Mouse (Mus musculus): ENCODE measurements around the gene Ctbp2. TPM values are rescaled to one million over a fixed set of nuclear protein-coding genes. Genes with fewer than 3 reads are reported as not detected.

The Ctbp2 gene
- polyA plus RNA-seq, 1 experiment from 2014 or later = 129 TPM

DNA sequence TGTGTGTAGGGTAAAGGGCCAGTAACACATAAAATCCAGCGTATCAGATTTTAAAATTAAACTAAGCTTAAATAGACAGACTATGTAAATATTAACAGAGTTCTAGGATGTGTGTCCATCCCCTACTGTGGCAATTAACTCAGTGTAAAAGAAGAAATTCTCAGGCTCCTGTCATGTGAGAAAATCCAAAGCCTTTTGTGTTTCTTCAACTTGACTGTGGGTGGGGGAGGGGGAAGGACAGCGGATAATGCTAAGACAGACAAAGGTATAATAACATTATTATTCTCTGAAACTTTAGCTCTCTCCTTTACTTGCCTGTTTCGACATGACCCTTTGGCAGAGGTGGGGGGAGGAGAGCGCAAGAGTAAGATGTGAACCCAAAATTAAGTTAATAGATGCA is 51.6 kb downstream of the Ctbp2 start:
- ATAC-seq (replicated peaks; ENCODE audit: insufficient number of reproducible peaks, low FRiP score, low TSS enrichment, low read depth) (no peak), DNase-seq (ENCODE audit: low spot score) (no peak)
- H3K27ac ChIP-seq (replicated peaks; ENCODE audit: low read depth, low read length) = no peak overlapping the region
- H3K36me3 ChIP-seq (replicated peaks; ENCODE audit: control insufficient read depth, insufficient read depth, low read depth, low read length) = no peaks in the 10 kb centered on the region
- no peak overlapping the region for H3K4me2 ChIP-seq (ENCODE audit: low read depth, low read length)
- no peak overlapping the region for H3K4me3 ChIP-seq (ENCODE audit: low read depth, low read length)
- no peaks in the 10 kb centered on the region for H3K9me3 ChIP-seq (replicated peaks; ENCODE audit: control insufficient read depth, low read length)
- 70% methylated on average over 4 of the region's 4 CpGs for WGBS
- 0 out of 2 replicates have a peak, but pooled peaks cover 4% of the 10 kb centered on the region for H3K4me1 ChIP-seq (ENCODE audit: control insufficient read depth, insufficient read depth, low read length)
- no peak overlapping the region for H3K9ac ChIP-seq (replicated peaks; ENCODE audit: low read length)
- no peaks in the 10 kb centered on the region for H3K27me3 ChIP-seq (ENCODE audit: control insufficient read depth, insufficient read depth, low read length)

DNA sequence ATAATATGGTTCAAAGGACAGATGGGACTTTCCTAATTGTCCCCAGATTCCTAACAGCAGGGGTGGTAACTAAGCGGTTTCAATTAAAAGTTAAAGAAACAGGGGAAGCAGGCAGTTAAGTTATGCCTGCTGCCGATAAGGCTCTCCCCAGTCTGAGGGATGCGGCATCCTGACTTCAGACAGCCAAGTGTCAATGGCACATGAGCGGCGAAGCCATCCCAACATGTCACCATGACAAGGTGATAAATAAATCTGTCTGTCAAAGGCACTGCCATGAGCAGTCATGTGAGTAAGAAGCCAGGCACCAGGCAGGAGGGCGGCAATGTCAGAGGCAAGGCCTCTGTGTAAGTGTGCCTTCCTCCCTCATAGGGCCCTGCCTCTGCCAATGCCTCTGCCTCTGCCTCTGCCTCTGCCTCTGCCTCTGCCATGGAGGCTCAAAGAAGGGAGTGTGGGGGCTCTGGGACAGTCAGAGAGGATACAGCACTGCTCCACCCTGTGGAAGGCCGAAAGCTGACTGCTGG is 56.8 kb downstream of the Ctbp2 start:
- no peak for DNase-seq (ENCODE audit: low spot score)
- H3K27me3 ChIP-seq (ENCODE audit: control insufficient read depth, insufficient read depth, low read length) = no peaks in the 10 kb centered on the region
- no peaks in the 10 kb centered on the region for H3K36me3 ChIP-seq (replicated peaks; ENCODE audit: control insufficient read depth, insufficient read depth, low read depth, low read length)
- no peak overlapping the region for H3K9ac ChIP-seq (replicated peaks; ENCODE audit: low read length)
- H3K27ac ChIP-seq (replicated peaks; ENCODE audit: low read depth, low read length) = no peak overlapping the region
- ATAC-seq (replicated peaks; ENCODE audit: insufficient number of reproducible peaks, low FRiP score, low TSS enrichment, low read depth) = no peak
- WGBS = 65% methylated on average over 7 of the region's 7 CpGs
- no peaks in the 10 kb centered on the region for H3K9me3 ChIP-seq (replicated peaks; ENCODE audit: control insufficient read depth, low read length)
- no peaks in the 10 kb centered on the region for H3K4me1 ChIP-seq (ENCODE audit: control insufficient read depth, insufficient read depth, low read length)
- no peak overlapping the region for H3K4me2 ChIP-seq (ENCODE audit: low read depth, low read length)
- H3K4me3 ChIP-seq (ENCODE audit: low read depth, low read length) = no peak overlapping the region

DNA sequence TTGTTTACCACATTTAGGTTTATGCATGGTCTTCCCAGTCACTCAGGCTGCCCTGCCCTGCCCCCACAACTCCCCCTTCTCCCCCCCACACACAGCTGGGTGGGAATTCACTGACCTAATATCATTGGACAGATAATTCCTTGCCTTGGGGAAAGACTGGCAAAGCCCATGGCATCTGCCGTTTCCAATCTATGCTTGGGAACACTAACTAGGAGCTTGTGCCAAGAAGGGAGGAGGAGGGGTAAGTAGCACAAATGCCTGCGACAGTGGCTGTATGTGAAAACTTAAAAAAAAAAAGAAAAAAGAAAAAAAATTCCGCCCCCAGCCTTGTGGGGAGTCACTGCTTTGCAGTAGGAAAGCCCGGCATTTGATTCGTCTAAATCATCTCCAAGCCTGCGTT is 57.4 kb downstream of the Ctbp2 start:
- H3K4me1 ChIP-seq (ENCODE audit: control insufficient read depth, insufficient read depth, low read length) = no peaks in the 10 kb centered on the region
- no peak overlapping the region for H3K27ac ChIP-seq (replicated peaks; ENCODE audit: low read depth, low read length)
- no peaks in the 10 kb centered on the region for H3K9me3 ChIP-seq (replicated peaks; ENCODE audit: control insufficient read depth, low read length)
- H3K27me3 ChIP-seq (ENCODE audit: control insufficient read depth, insufficient read depth, low read length) = no peaks in the 10 kb centered on the region
- H3K4me3 ChIP-seq (ENCODE audit: low read depth, low read length) = no peak overlapping the region
- DNase-seq (ENCODE audit: low spot score) (no peak), ATAC-seq (replicated peaks; ENCODE audit: insufficient number of reproducible peaks, low FRiP score, low TSS enrichment, low read depth) (no peak)
- no peaks in the 10 kb centered on the region for H3K36me3 ChIP-seq (replicated peaks; ENCODE audit: control insufficient read depth, insufficient read depth, low read depth, low read length)
- no peak overlapping the region for H3K4me2 ChIP-seq (ENCODE audit: low read depth, low read length)
- 57% methylated on average over 6 of the region's 6 CpGs for WGBS
- H3K9ac ChIP-seq (replicated peaks; ENCODE audit: low read length) = no peak overlapping the region

DNA sequence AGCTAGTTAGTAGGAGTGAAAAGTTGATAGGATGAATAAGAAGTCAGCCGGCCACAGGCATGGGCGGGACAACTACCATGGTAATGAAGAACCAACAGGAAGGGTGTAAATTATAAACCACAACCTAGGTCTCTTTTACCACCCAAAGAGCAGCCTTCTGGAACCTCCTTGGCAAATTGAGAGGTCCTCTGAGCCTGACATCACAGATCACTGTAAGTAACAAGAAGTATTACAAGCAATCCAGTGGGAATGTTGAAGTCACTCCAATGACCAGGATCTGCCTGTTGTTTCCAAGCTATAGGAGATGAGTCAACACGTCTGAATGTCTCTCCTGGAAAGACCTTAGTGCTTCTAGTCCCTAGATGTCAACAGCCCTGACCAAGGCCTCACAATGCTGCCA is 62.1 kb downstream of the Ctbp2 start:
- no peak for DNase-seq (ENCODE audit: low spot score)
- H3K9me3 ChIP-seq (replicated peaks; ENCODE audit: control insufficient read depth, low read length) = no peaks in the 10 kb centered on the region
- no peaks in the 10 kb centered on the region for H3K27me3 ChIP-seq (ENCODE audit: control insufficient read depth, insufficient read depth, low read length)
- H3K27ac ChIP-seq (replicated peaks; ENCODE audit: low read depth, low read length) = no peak overlapping the region
- no peak for ATAC-seq (replicated peaks; ENCODE audit: insufficient number of reproducible peaks, low FRiP score, low TSS enrichment, low read depth)
- WGBS = 90% methylated on average over 3 of the region's 3 CpGs
- no peaks in the 10 kb centered on the region for H3K4me1 ChIP-seq (ENCODE audit: control insufficient read depth, insufficient read depth, low read length)
- no peak overlapping the region for H3K4me2 ChIP-seq (ENCODE audit: low read depth, low read length)
- no peak overlapping the region for H3K4me3 ChIP-seq (ENCODE audit: low read depth, low read length)
- H3K9ac ChIP-seq (replicated peaks; ENCODE audit: low read length) = no peak overlapping the region
- H3K36me3 ChIP-seq (replicated peaks; ENCODE audit: control insufficient read depth, insufficient read depth, low read depth, low read length) = no peaks in the 10 kb centered on the region

DNA sequence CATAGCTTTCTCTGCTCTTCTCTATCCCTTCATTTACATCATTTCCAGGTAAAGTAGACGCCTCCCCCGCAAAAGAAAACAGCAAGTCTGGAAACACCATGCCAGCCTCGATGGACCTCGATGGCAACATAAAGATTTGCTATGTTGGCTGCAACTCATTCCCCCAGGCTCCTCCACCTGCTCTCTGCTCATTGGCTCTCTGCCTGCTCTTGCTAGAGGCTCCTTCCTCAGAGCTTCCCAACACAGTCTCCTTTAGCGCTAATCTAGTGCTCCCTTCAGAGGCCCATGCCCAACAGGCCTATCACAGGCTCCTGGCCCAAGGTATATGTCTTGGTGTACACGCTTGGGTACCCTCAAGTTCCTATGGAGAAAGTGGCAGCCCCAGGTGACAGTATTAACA is 64.0 kb downstream of the Ctbp2 start:
- 91% methylated on average over 6 of the region's 6 CpGs for WGBS
- Histone ChIP-seq H3K4me1 (ENCODE audit: control insufficient read depth, insufficient read depth, low read length) (no peaks in the 10 kb centered on the region), H3K36me3 (replicated peaks; ENCODE audit: control insufficient read depth, insufficient read depth, low read depth, low read length) (peaks cover 1% of the 10 kb centered on the region), H3K9ac (replicated peaks; ENCODE audit: low read length) (no peak overlapping the region), H3K4me3 (ENCODE audit: low read depth, low read length) (no peak overlapping the region), H3K4me2 (ENCODE audit: low read depth, low read length) (no peak overlapping the region), H3K27ac (replicated peaks; ENCODE audit: low read depth, low read length) (no peak overlapping the region), H3K27me3 (ENCODE audit: control insufficient read depth, insufficient read depth, low read length) (no peaks in the 10 kb centered on the region), H3K9me3 (replicated peaks; ENCODE audit: control insufficient read depth, low read length) (no peaks in the 10 kb centered on the region)
- no peak for ATAC-seq (replicated peaks; ENCODE audit: insufficient number of reproducible peaks, low FRiP score, low TSS enrichment, low read depth)
- DNase-seq (ENCODE audit: low spot score) = no peak

DNA sequence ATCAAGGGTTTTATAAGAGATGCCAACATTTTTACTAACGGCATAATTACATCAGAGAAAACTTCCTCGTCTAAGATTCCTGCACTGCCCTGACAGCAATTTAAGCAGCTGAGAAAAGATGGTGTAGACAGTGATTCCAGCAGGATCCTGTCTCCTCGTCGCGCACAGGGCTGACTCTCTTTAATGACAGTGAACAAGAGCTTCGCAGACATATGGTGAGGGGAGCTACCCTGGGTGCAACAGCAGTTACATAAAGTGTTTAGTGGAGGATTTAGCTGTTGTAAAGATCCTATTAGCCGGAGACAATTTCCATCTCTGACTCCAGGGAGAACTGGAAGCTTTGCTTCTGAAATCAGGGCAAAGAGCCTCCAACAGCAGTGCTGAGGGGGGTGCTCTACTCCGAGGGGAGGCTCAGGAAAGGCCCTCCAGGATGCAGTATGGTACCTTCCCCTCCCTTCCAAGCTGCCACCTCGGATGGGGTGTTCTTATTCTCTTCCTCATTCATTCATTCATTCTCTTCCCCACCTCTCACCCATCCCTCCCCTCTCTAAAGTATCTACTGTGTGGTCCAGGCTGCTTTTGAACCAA is 64.5 kb downstream of the Ctbp2 start:
- WGBS = 61% methylated on average over 9 of the region's 9 CpGs
- H3K36me3 ChIP-seq (replicated peaks; ENCODE audit: control insufficient read depth, insufficient read depth, low read depth, low read length) = peaks cover 3% of the 10 kb centered on the region
- ATAC-seq (replicated peaks; ENCODE audit: insufficient number of reproducible peaks, low FRiP score, low TSS enrichment, low read depth) = no peak

GRCm38 (mm10) chr7:133059150-133059509 is 65.0 kb downstream of the Ctbp2 start:
- Histone ChIP-seq H3K9ac (replicated peaks; ENCODE audit: low read length) (no peak overlapping the region), H3K4me1 (ENCODE audit: control insufficient read depth, insufficient read depth, low read length) (no peaks in the 10 kb centered on the region), H3K27me3 (ENCODE audit: control insufficient read depth, insufficient read depth, low read length) (no peaks in the 10 kb centered on the region), H3K27ac (replicated peaks; ENCODE audit: low read depth, low read length) (no peak overlapping the region), H3K4me3 (ENCODE audit: low read depth, low read length) (no peak overlapping the region), H3K9me3 (replicated peaks; ENCODE audit: control insufficient read depth, low read length) (no peaks in the 10 kb centered on the region), H3K36me3 (replicated peaks; ENCODE audit: control insufficient read depth, insufficient read depth, low read depth, low read length) (peaks cover 3% of the 10 kb centered on the region), H3K4me2 (ENCODE audit: low read depth, low read length) (no peak overlapping the region)
- WGBS = 77% methylated on average over 6 of the region's 6 CpGs
- ATAC-seq (replicated peaks; ENCODE audit: insufficient number of reproducible peaks, low FRiP score, low TSS enrichment, low read depth) (no peak), DNase-seq (ENCODE audit: low spot score) (no peak)

More for the DNA sequence above, 64.5 kb downstream of the Ctbp2 start:
- no peak overlapping the region for H3K27ac ChIP-seq (replicated peaks; ENCODE audit: low read depth, low read length)
- no peak overlapping the region for H3K4me3 ChIP-seq (ENCODE audit: low read depth, low read length)
- no peaks in the 10 kb centered on the region for H3K4me1 ChIP-seq (ENCODE audit: control insufficient read depth, insufficient read depth, low read length)
- no peaks in the 10 kb centered on the region for H3K9me3 ChIP-seq (replicated peaks; ENCODE audit: control insufficient read depth, low read length)
- H3K9ac ChIP-seq (replicated peaks; ENCODE audit: low read length) = no peak overlapping the region
- no peaks in the 10 kb centered on the region for H3K27me3 ChIP-seq (ENCODE audit: control insufficient read depth, insufficient read depth, low read length)
- H3K4me2 ChIP-seq (ENCODE audit: low read depth, low read length) = no peak overlapping the region
- DNase-seq (ENCODE audit: low spot score) = no peak

DNA sequence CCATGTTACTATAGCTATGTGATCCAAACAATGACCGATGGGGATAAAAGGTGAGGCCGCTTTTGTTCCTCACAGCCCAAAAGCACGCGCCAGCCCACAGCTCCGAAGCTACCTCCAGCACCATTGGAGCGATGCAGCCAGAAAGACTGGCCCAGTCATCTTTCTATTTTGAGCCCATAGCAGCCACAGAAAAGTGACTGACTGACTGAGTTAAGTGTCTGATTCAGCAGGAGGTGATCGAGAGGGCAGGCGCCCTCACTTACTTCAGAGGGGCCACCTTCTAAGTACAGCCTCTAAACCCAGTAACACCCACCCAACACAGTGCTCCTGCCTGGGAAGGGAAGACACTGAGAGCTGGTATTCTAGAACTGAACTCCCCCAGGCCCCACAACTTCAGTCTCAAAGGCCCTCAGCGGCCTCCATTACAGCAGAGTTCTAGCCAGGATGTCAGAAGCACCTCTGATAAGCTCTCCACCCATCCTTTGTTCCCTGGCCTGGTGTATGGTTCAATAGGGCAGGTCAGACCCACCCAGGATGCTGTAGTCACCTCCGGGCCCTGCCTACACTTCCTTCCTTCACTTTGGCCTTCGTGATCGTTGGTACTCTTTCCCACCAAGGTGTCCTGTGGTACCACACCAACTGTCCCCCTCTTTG is 65.5 kb downstream of the Ctbp2 start:
- Histone ChIP-seq H3K9me3 (replicated peaks; ENCODE audit: control insufficient read depth, low read length) (no peaks in the 10 kb centered on the region), H3K9ac (replicated peaks; ENCODE audit: low read length) (no peak overlapping the region), H3K27me3 (ENCODE audit: control insufficient read depth, insufficient read depth, low read length) (no peaks in the 10 kb centered on the region), H3K4me2 (ENCODE audit: low read depth, low read length) (no peak overlapping the region), H3K36me3 (replicated peaks; ENCODE audit: control insufficient read depth, insufficient read depth, low read depth, low read length) (peaks cover 3% of the 10 kb centered on the region), H3K4me1 (ENCODE audit: control insufficient read depth, insufficient read depth, low read length) (no peaks in the 10 kb centered on the region), H3K4me3 (ENCODE audit: low read depth, low read length) (no peak overlapping the region), H3K27ac (replicated peaks; ENCODE audit: low read depth, low read length) (no peak overlapping the region)
- DNase-seq (ENCODE audit: low spot score) (no peak), ATAC-seq (replicated peaks; ENCODE audit: insufficient number of reproducible peaks, low FRiP score, low TSS enrichment, low read depth) (no peak)
- WGBS = 89% methylated on average over 12 of the region's 12 CpGs

Data from embryonic facial prominence, embryonic 11.5 days (tissue).